Mouse (Mus musculus): ENCODE data around the gene Caly. TPM values are rescaled to one million over a fixed set of nuclear protein-coding genes. Genes with fewer than 3 reads are reported as not detected.

Gene Caly
- polyA plus RNA-seq, 1 experiment, result 0.44 TPM

GRCm38 (mm10) chr7:140049115-140049689 is 33.1 kb downstream of the Caly start:
- 2% methylated on average over 34 of the region's 34 CpGs for WGBS
- peak; percentile 16 for DNase-seq
- peak overlapping the region; percentile 26 for H3K4me3 ChIP-seq (ENCODE audit: control insufficient read depth, insufficient read depth, low read length)
- H3K27me3 ChIP-seq (ENCODE audit: control insufficient read depth, insufficient read depth, low read length), result peaks cover 21% of the 10 kb centered on the region
- TF ChIP-seq CTCF (IDR thresholded peaks at IDR 0.05; ENCODE audit: borderline replicate concordance, control insufficient read depth, extremely low read depth, insufficient read depth, low read length, poor library complexity) (no peak), POLR2A (IDR thresholded peaks at IDR 0.05; ENCODE audit: control insufficient read depth, extremely low read depth, insufficient read depth, low read length, poor library complexity) (no peak)
- H3K36me3 ChIP-seq (ENCODE audit: control insufficient read depth, insufficient read depth, low read length), result no peaks in the 10 kb centered on the region
- H3K4me1 ChIP-seq (replicated peaks; ENCODE audit: control insufficient read depth, insufficient read depth, low read length), result peaks cover 23% of the 10 kb centered on the region
- no peak overlapping the region for H3K27ac ChIP-seq (ENCODE audit: control insufficient read depth, insufficient read depth, low read length)

- no peak for TF ChIP-seq CTCF (IDR thresholded peaks at IDR 0.05; ENCODE audit: borderline replicate concordance, control insufficient read depth, extremely low read depth, insufficient read depth, low read length, poor library complexity)
- TF ChIP-seq POLR2A (IDR thresholded peaks at IDR 0.05; ENCODE audit: control insufficient read depth, extremely low read depth, insufficient read depth, low read length, poor library complexity), result no peak
- Histone ChIP-seq H3K4me1 (replicated peaks; ENCODE audit: control insufficient read depth, insufficient read depth, low read length) (peaks cover 23% of the 10 kb centered on the region), H3K27ac (ENCODE audit: control insufficient read depth, insufficient read depth, low read length) (no peak within 1 kb of the TSS), H3K4me3 (ENCODE audit: control insufficient read depth, insufficient read depth, low read length) (peak within 1 kb of the TSS; percentile 26), H3K36me3 (ENCODE audit: control insufficient read depth, insufficient read depth, low read length) (no peaks in the 10 kb centered on the region), H3K27me3 (ENCODE audit: control insufficient read depth, insufficient read depth, low read length) (peaks cover 21% of the 10 kb centered on the region)
- no peak for DNase-seq
- 4% methylated on average over 56 of the region's 56 CpGs for WGBS
Observed at GRCm38 (mm10) chr7:140048361-140049114, 33.8 kb downstream of the Caly start, which contains the start of gene Msx3. Gene Msx3, minus strand, starts transcription at chr7:140049089.

- peak overlapping the region; percentile 25 for H3K4me3 ChIP-seq (ENCODE audit: control insufficient read depth, insufficient read depth, low read length)
- peaks cover 20% of the 10 kb centered on the region for H3K27me3 ChIP-seq (ENCODE audit: control insufficient read depth, insufficient read depth, low read length)
Observed at GRCm38 (mm10) chr7:140047811-140048311, 34.5 kb downstream of the Caly start.

GRCm38 (mm10) chr7:140045546-140045945 is 36.8 kb downstream of the Caly start:
- no peak for DNase-seq
- Histone ChIP-seq H3K27ac (ENCODE audit: control insufficient read depth, insufficient read depth, low read length) (no peak overlapping the region), H3K4me1 (replicated peaks; ENCODE audit: control insufficient read depth, insufficient read depth, low read length) (peaks cover 23% of the 10 kb centered on the region), H3K36me3 (ENCODE audit: control insufficient read depth, insufficient read depth, low read length) (peaks cover 3% of the 10 kb centered on the region), H3K4me3 (ENCODE audit: control insufficient read depth, insufficient read depth, low read length) (no peak overlapping the region), H3K27me3 (ENCODE audit: control insufficient read depth, insufficient read depth, low read length) (peaks cover 20% of the 10 kb centered on the region)
- TF ChIP-seq POLR2A (IDR thresholded peaks at IDR 0.05; ENCODE audit: control insufficient read depth, extremely low read depth, insufficient read depth, low read length, poor library complexity) (no peak), CTCF (IDR thresholded peaks at IDR 0.05; ENCODE audit: borderline replicate concordance, control insufficient read depth, extremely low read depth, insufficient read depth, low read length, poor library complexity) (no peak)
- 92% methylated on average over 4 of the region's 4 CpGs for WGBS

More at GRCm38 (mm10) chr7:140047811-140048311, 34.5 kb downstream of the Caly start:
- H3K4me1 ChIP-seq (replicated peaks; ENCODE audit: control insufficient read depth, insufficient read depth, low read length), result peaks cover 23% of the 10 kb centered on the region
- H3K27ac ChIP-seq (ENCODE audit: control insufficient read depth, insufficient read depth, low read length), result no peak overlapping the region
- under 1% methylated on average over 33 of the region's 33 CpGs for WGBS
- TF ChIP-seq CTCF (IDR thresholded peaks at IDR 0.05; ENCODE audit: borderline replicate concordance, control insufficient read depth, extremely low read depth, insufficient read depth, low read length, poor library complexity) (no peak), POLR2A (IDR thresholded peaks at IDR 0.05; ENCODE audit: control insufficient read depth, extremely low read depth, insufficient read depth, low read length, poor library complexity) (no peak)
- no peaks in the 10 kb centered on the region for H3K36me3 ChIP-seq (ENCODE audit: control insufficient read depth, insufficient read depth, low read length)
- DNase-seq, result no peak

GRCm38 (mm10) chr7:140042728-140043127 is 39.6 kb downstream of the Caly start:
- DNase-seq, result no peak
- 65% methylated on average over 3 of the region's 3 CpGs for WGBS
- TF ChIP-seq POLR2A (IDR thresholded peaks at IDR 0.05; ENCODE audit: control insufficient read depth, extremely low read depth, insufficient read depth, low read length, poor library complexity), result no peak
- TF ChIP-seq CTCF (IDR thresholded peaks at IDR 0.05; ENCODE audit: borderline replicate concordance, control insufficient read depth, extremely low read depth, insufficient read depth, low read length, poor library complexity), result no peak
- H3K27me3 ChIP-seq (ENCODE audit: control insufficient read depth, insufficient read depth, low read length), result peaks cover 3% of the 10 kb centered on the region; the same call in 1 of the 2 replicates
- peaks cover 6% of the 10 kb centered on the region for H3K36me3 ChIP-seq (ENCODE audit: control insufficient read depth, insufficient read depth, low read length)
- H3K4me3 ChIP-seq (ENCODE audit: control insufficient read depth, insufficient read depth, low read length), result no peak overlapping the region
- no peak overlapping the region for H3K27ac ChIP-seq (ENCODE audit: control insufficient read depth, insufficient read depth, low read length)
- H3K4me1 ChIP-seq (replicated peaks; ENCODE audit: control insufficient read depth, insufficient read depth, low read length), result peaks cover 2% of the 10 kb centered on the region

GRCm38 (mm10) chr7:140037171-140037555 is 45.2 kb downstream of the Caly start:
- DNase-seq, result no peak
- H3K4me3 ChIP-seq (ENCODE audit: control insufficient read depth, insufficient read depth, low read length), result no peak overlapping the region
- H3K4me1 ChIP-seq (replicated peaks; ENCODE audit: control insufficient read depth, insufficient read depth, low read length), result peaks cover 9% of the 10 kb centered on the region
- H3K27ac ChIP-seq (ENCODE audit: control insufficient read depth, insufficient read depth, low read length), result no peak overlapping the region
- peaks cover 6% of the 10 kb centered on the region for H3K36me3 ChIP-seq (ENCODE audit: control insufficient read depth, insufficient read depth, low read length)
- no peaks in the 10 kb centered on the region for H3K27me3 ChIP-seq (ENCODE audit: control insufficient read depth, insufficient read depth, low read length)
- WGBS, result 73% methylated on average over 3 of the region's 3 CpGs
- TF ChIP-seq CTCF (IDR thresholded peaks at IDR 0.05; ENCODE audit: borderline replicate concordance, control insufficient read depth, extremely low read depth, insufficient read depth, low read length, poor library complexity) (no peak), POLR2A (IDR thresholded peaks at IDR 0.05; ENCODE audit: control insufficient read depth, extremely low read depth, insufficient read depth, low read length, poor library complexity) (no peak)

Measured in thymus, adult 2 months (tissue).